Mouse (Mus musculus): Measurements from ENCODE around the gene Chrna10. TPM values are rescaled to one million over a fixed set of nuclear protein-coding genes. Genes with fewer than 3 reads are reported as not detected.

The Chrna10 gene
- polyA plus RNA-seq (2017; shearing (Covaris generic)) = not detected

DNA sequence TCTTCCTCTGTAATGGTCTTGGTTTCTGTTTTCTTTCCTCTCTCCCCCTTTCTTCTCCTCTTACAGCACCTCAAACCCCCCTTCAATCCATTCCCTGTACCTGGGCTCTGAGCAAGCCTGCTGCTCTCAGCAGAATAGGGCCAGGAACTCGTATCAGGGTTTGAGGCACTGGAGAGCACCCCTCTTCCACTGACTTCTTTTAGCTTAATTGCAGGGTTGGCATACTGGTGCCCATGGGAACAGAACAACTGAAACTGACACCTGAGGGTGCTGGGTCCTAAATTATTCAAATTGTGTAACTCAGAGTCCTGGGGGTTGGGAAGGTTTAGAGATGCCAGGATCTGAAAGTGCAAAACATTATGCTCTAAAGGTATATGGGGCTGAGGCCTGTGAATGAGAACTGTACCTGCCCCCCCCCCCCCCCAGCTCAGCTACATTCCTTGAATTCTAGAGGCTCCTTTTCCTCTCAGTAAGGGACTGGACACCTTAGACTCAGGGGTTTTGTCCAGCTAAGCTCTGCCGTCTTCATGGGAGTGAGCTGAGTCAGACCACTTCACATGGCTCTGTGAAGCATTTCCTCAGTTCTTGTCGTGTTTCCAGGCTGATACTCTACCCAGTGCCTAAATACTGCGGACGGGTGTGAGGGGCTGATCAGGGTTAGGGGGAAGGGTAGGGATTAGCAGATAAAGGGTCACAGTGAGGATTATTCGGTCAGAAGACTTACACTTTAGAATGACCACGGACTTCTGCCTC lies at the start of gene Chrna10:
Gene Chrna10, minus strand, starts transcription at position 250 of the 753 bp plus-strand sequence.
- no peak for ATAC-seq

DNA sequence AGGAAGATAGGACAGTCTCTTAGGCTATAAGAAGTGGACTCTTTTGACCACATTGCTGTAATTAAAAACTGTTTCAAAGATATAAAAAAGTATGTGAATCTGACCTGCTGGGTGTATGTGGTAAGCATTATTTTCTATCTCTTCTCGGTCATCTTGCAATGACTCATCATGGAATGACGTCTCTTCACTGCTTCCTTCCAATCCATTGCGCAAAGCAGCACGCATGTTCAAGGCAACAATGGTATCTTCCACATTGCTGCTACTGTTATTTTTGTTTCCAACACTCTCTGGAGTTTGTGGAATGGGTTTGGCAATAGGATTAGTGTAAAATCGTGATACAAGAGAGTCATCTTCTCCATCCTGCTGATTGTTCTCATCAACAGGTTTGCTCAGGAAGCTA lies 37.1 kb upstream of the Chrna10 start:
- no peak for ATAC-seq

DNA sequence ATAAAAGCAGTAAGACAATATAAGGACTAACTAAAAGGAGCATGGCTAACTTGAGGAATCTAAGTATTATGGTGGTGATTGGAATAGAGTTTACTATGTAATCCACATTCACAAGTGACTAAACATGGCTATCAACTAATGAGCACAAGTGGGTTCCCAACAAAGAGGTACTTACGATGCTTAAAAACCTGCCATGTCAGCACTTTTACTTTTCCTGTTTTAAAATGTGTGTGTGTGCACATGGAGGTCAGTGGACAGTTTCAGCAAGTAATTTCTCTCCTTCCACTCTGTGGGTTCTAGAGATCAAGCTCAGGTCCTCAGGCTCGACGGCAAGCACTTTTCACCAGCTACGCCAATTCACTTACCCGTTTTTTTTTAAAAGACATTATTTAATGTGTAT lies 21.3 kb upstream of the Chrna10 start:
- no peak for ATAC-seq

DNA sequence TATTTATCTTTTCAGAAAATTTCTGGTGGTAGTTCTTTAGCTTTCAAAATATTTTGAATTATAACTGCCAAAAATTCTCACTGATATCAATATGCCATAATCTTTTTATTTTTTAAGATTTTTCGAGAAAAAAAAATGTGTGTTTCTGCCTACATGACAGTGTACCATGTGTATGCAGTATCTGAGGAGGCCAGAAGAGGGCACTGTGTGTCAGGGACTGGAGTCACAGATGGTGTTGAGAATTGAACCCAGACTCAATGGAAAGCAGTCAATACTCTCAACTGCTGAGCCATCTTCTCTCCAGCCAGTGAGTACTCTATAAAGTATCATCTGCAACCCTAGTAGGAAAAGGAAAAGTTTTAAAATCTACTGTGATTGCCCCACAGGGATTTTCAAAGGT lies 20.8 kb upstream of the Chrna10 start:
- no peak for ATAC-seq

DNA sequence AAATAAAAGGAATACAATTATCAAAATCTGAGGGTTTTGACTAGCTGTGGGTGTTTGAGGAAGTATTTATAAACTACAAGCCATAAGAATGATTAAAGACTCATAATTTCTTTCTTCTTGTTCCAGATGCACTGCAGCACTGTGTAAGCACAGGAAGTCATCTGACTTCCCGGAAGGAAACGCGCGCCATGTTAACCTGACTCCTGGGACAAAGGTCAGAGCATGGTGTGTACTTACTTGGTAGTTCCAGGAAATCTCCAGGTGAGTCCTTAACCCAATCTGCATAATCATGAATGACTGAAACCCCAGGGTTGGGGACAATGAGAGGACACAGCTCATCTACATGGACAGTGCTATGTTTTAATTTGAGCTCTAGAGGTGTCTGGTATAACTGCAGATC lies 15.8 kb upstream of the Chrna10 start:
- ATAC-seq = no peak

DNA sequence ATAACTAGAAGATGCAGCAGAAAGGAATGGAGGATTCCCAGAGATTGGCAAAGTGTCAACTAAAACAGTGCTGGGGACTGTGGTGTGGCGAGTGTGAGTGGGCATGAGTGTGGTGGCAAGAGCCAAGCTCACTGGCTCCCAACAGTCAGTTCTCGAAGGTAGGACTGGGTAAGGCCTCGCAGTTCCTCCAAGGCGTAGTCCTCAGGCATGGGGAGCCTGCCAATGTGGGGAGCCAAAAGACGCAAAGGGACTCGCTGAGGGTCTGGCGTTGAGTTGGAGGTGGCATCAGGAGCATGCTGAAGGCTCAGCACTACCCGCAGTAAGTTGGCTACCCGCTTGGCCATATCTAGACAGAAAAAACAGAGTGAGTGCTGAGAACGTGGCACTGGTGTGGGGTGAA lies 3.7 kb upstream of the Chrna10 start:
- ATAC-seq = no peak

DNA sequence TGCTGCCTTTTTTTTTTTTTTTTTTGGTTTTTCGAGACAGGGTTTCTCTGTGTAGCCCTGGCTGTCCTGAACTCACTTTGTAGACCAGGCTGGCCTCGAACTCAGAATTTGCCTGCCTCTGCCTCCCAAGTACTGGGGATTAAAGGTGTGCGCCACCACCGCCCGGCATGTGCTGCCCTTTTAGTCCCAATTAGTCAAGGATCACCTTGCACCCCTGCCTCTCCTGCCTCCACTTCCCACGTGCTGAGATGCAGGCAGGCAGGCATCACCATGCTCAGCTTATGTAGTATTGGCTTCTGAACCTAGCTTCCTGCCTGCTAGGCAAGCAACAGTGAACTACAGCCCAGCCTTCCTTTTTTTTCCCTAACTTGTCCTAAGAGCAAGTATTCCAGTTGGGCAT lies 754 bp upstream of the Chrna10 start:
- no peak for ATAC-seq

DNA sequence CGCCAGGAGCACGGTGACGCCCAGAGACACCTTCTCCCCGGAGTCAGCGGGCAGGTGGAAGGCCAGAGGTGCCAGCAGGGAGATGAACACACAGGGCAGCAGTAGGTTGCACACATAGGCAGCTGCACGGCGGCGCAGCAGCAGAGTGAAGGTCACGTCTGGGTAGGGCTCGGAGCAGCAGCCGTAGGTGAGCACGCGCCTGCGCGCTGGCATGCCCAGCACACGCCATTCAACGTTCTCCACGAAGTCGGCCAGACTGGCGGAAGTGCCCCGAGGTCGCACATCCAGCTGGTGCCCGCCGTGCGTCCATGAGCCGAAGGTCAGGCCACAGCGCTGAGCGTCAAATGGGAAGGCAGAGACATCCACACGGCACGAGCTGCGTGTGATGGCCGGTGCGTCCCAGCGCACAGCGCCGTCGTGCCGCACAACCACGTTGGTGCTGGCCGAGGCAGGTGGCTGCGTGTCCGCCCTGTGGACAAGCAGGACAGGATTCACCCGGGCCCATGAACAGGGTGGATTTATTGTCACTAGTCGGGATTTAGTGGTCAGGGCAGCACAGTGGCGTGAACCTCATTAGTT lies 3.4 kb downstream of the Chrna10 start:
- ATAC-seq = no peak

DNA sequence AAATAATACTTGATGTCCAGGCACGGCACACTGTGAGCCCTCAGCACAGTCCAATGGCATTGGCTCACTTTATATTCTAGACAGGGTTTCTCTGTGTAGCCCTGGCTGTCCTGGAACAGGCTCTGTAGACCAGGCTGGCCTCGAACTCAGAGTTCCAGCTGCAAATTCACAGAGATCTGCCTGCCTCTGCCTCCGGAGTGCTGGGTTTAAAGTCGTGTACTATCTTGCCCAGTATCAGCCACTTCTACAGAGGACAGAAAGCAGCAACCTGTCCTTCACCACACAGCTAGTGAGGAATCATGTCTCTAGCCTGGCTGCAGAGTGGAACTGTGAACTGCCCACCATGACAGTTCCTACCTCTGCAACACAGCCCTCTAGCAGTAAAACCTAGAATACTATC lies 6.9 kb downstream of the Chrna10 start:
- ATAC-seq = no peak

DNA sequence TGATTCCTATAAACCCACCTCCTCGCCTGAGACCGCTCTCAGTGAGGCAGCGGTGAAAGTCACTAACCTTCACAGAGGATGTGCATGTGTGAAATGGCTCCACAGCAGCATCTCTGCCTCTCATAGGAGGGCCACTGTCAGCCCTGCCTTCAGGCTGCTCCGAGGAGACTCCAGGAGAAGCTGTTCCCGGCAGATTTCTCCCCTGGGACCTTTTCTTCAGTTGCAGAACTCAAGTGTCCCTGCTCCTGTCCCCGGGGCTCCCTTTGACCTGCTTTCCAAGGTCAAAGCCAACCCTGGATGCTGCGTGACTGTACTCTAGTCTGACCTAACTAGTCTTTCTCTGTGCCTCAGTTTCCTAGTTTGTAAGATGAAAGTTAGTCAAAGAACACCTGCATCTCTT lies 7.5 kb downstream of the Chrna10 start, which contains the start of gene Art5:
Gene Art5, minus strand, starts transcription at position 319 of the 400 bp plus-strand sequence.
- no peak for ATAC-seq

DNA sequence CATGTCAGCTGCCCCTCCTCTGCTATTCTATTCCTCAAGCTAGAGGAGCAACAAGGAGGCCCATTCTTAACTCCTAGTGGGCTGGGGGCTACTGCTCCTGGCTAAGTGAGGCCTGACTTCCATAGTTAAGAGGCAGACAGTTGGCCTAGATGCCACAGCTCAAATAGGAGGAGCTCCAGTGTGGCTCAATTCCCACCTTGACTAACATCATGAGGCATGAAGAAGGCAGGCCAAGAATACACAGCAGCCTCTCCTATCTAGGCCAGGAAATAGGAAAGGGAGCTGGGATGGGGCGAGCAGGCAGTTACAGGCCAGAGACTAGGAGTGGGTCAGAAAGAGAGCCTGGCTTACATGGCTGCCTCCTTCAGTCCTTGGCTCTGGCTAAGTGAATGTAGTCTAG lies 8.4 kb downstream of the Chrna10 start:
- ATAC-seq = no peak

DNA sequence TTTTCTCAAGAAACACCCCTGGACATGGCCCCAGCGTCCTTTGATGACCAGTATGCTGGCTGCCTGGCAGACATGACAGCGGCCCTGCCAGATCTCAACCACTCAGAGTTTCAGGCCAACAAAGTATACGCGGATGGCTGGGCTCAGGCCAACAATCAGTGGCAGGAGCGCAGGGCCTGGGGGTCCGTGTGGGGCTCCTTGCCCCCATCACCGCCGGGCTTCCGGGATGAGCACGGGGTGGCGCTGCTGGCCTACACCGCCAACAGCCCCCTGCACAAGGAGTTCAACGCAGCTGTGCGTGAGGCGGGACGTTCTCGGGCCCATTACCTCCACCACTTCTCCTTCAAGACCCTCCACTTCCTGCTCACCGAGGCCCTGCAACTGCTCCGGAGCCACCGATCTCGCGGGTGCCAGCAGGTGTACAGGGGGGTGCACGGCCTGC lies 9.9 kb downstream of the Chrna10 start:
- no peak for ATAC-seq

DNA sequence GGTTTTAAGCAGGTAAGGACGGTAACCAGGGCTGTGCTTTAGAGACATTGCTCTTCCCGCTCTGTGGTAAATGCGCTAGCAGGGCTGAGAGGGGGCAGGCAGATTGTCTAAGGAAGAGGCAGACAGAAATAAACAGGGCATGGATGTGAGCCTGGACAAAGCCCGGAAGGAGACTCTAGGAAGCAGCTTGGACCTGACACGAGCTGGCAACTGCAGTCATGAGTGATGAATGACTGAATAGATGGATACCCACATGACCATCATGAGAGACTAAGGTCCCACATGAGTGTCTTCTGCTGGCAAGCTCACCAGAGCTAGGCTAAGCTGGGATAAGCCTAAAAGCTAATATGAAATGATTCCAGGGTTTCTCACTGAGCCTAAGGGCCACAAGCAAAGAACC lies 12.5 kb downstream of the Chrna10 start:
- no peak for ATAC-seq

DNA sequence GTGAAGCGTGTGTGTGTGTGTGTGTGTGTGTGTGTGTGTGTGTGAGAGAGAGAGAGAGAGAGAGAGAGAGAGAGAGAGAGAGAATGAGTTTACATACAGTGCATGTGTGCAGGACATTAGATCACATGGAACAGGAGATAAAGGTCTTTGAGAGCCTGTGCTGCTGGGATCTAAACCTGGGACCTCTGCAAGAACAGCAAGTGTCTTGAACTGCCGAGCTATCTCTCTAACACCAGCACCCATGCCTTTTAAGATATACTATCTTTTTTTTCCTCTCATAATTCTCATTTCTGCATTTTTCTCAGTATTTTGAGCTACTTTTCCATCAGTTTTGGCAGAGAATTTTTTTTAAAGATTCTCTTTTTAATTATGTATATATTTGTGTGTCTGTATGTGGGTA lies 13.1 kb downstream of the Chrna10 start:
- no peak for ATAC-seq

DNA sequence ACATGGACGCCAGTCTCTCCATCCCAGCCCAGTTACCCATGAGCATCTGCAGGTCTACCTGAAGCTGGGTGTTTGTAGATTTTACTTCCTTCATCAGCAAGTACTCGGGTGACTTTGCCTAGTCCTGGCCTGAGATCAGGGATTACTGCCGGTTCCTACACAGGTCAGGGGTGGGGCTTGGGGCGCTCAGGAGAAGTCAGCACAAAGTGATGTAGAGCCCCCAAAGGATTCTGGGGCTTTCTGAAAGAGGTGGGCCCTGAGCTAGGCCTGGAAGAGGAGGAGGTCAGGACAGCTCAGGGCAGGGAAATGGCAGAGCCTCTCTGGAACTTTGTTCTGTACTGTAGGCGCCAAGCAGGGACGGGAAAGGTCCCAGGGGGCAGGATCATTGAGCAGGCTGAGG lies 13.9 kb downstream of the Chrna10 start:
- ATAC-seq = no peak

DNA sequence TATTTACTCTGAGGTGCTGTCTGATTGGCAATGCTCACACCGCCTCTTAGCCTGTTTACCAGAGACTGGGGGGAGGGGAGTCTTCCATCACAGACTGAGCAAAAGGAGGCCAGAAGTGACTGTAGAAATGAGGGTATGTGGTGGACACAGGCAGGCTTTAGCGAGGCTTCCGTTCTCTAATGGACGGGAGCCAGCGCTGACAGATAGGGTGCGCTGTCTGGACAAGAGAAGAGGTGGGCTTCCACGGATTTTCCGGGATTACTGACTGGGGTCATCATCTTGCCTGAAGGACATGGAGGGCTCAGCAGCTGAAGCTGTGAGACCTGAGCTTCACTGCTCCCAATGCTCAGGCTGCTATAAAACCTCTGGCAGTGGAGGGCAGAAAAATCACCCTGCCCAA lies 14.4 kb downstream of the Chrna10 start:
- ATAC-seq = no peak

DNA sequence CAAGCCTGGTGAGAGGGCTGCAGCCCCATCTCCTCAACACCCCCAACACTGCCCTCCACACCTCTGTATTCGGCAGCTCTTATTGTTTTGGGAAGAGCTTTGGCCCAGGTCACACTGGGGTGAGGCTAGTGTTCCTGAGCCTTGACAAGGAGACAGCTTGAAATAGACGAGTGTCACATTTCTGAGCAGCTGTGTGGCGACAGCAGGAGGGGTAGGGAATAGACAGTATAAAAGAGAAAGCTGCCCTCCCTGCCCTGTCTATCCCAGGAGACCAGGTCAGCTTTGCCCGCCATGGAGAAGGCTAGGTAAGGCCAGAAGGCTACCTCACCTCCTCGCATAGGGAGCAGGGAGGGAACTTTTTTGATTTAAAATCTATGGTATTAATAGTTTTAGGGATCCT lies 15.1 kb downstream of the Chrna10 start, which contains the start of gene Art1:
Gene Art1, plus strand, starts transcription at position 257 of the 400 bp plus-strand sequence.
- no peak for ATAC-seq

DNA sequence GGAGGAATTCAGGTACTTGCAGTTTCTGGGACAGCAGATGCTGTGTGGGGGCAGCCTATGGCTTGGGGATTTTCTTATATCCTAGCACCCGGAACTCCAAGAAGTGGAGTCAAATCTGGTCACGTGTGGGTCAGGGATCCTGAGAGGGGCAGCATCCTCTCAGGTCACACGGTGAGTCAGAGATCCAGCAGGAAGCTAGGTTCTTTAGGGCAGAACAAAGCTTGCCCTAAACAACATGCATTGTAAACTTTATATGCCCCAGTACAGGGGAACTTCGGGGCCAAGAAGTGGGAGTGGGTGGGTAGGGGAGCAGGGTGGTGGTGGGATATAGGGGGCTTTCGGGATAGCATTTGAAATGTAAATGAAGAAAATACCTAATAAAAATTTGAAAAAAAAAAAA lies 15.8 kb downstream of the Chrna10 start:
- ATAC-seq = no peak

DNA sequence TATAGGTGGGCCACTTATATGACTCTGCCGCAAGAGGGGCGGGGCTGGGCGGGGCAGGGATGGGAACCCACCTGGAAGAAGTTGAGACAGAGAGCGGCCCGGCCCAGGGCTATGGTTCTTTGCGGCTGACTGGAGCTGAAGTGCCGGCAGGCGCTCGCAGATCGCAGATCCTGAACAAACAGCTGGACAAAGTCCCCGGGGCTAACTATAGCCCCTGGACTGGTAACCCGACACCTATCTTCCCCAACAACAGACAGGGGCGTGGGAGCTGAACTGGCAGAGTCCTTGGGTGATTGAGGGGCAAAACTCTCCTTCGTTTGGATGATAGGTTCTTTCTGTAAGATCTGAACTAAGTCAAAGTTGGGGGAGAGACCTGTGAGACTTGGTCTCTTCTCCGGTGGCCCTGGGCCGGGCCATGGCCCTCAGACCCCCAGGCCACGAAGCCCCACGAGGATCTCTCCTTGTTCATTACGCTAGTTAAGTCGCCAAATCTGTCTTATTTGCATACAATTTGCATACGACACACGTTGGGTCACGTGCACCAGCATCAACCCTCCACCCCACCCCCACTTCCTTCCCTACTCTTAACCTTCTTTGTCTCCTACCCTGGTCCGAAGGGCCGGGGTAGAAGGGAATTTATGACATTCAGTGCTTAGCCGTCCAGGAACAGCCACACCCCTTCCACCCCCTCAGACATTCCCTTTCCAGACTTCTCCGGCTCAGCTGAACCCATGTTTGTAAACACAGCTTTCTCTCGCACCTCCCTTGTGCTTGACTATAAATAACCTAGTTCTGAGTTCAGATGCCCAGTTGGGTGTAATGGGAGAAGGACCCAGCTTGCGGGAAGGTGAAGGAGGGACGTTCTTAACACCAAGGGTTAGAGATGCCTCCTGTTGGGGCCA lies 16.6 kb downstream of the Chrna10 start:
- peak; percentile 96 for ATAC-seq

DNA sequence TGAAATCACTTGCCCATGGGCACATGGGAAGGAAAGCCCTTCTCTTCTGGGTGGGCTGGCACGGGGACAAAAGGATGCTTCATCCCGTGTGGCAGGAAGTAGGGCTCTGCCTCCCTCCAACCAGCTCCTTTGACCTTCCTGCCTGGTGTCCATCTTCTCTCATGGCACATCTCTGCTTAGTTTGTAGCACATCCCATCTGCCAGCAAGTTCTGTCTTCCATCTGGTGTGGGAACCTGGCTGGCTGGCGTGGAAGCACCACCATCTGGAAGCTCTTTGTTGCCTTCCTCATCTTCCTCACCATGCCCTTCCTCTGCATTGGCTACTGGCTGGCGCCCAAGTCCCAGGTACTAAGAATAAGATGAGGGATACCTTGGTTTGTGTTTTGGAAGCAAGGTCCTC lies 29.3 kb downstream of the Chrna10 start:
- ATAC-seq = no peak

DNA sequence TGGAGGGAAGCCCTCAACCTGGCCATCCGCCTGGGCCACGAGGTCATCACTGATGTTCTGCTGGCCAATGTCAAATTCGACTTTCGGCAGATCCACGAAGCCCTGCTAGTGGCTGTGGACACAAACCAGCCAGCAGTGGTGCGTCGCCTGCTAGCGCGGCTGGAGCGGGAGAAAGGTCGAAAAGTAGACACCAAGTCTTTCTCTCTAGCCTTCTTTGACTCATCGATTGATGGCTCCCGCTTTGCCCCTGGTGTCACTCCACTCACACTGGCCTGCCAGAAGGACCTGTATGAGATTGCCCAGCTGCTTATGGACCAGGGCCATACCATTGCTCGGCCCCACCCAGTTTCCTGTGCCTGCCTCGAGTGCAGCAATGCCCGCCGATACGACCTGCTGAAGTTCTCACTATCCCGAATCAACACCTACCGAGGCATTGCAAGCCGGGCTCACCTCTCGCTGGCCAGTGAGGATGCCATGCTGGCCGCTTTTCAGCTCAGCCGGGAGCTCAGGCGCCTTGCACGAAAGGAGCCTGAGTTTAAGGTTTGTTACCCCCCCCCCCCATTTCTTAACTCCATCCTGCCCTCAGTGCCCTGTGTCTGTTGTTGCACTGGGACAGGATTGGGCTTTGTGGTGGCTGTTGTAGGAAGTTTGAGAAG lies 32.5 kb downstream of the Chrna10 start:
- no peak for ATAC-seq

DNA sequence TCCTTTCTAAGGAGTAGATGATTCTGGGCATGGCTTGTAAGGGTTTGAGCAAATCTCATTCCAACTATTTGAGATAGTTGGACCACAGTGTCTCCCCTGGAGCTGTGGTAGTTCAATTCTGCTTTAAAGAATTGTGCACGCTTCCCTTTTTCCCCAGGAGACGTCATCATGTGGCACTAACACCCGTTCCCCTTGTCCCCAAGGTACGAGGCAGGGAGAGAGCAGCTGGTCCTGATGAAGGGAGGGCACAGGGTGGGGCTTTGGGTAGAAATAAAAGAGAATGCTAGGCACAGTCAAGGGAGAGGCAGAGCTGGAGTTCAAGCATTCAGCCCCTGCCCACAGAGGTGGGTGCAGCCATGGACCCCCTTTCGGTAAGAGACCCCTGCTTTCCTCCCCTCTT lies 33.8 kb downstream of the Chrna10 start, which contains the start of gene Trpc2:
Gene Trpc2, plus strand, starts transcription at position 301 of the 400 bp plus-strand sequence.
- ATAC-seq = no peak

DNA sequence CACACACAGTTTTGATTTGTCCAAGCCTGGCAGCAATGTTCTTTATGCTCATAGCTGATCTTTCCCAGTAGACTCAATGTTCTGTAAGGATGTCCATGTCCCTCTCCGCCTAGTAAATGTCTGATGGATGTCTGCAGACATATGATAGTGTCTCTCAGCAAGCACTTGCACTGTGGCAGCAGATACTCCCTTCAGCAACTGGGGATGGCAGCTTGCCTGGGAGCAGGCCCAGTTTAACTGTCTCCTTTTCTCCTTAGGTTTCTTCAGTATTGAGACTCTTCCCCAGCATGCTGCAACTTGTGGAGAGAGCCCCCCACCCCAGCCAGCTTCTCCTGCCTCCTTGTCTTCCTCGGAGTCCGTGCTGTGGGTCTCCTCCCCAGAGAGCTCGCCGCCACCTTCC lies 34.8 kb downstream of the Chrna10 start:
- no peak for ATAC-seq

Measured in CD4-positive, CD25-positive, alpha-beta regulatory T cell, adult 4 months (primary cell).